Mouse (Mus musculus) limb, embryonic 15.5 days (tissue): ENCODE results near the gene Olfr1509. TPM values are rescaled to one million over a fixed set of nuclear protein-coding genes. Genes with fewer than 3 reads are reported as not detected.

Experiments used
- polyA plus RNA-seq: library from polyadenylated mRNA; unstranded; fragments of >200 nt; fragmentation: Nextera tagmentation; extraction: Ambion mirVana; gene quantifications from 2 replicates; pipeline ENCODE4 v1.2.1, GENCODE M21; 2015

The Olfr1509 gene
- polyA plus RNA-seq, 1 experiment from 2014 or later: not detected

Other genes with a start within 250 kb of the Olfr1509 start
- 47.4 and 51.4 TPM in 2 replicates for gene Supt16, start 245.6 kb upstream of the Olfr1509 start, polyA plus RNA-seq
- 27.5 and 31.9 TPM in 2 replicates for gene Chd8, start 185.2 kb upstream of the Olfr1509 start, polyA plus RNA-seq
- gene Tox4, start 163.8 kb upstream of the Olfr1509 start, polyA plus RNA-seq: 41.8 and 45.8 TPM in 2 replicates
- gene Rab2b, start 163.4 kb upstream of the Olfr1509 start, polyA plus RNA-seq: 24.0 and 25.0 TPM in 2 replicates
- gene Mettl3, start 137.9 kb upstream of the Olfr1509 start, polyA plus RNA-seq: 36.6 and 41.6 TPM in 2 replicates
- 13.3 and 15.2 TPM in 2 replicates for gene Sall2, start 114.2 kb upstream of the Olfr1509 start, polyA plus RNA-seq
- gene Olfr1513, start 86.6 kb upstream of the Olfr1509 start, polyA plus RNA-seq: not detected in 2 replicates
- not detected in 2 replicates for gene Olfr1512, start 63.8 kb upstream of the Olfr1509 start, polyA plus RNA-seq
- not detected in 2 replicates for gene Olfr1511, start 45.6 kb upstream of the Olfr1509 start, polyA plus RNA-seq
- not detected in 2 replicates for gene Olfr1510, start 28.6 kb upstream of the Olfr1509 start, polyA plus RNA-seq
- gene Olfr1508, start 24.5 kb downstream of the Olfr1509 start, polyA plus RNA-seq: not detected in 2 replicates
- gene Olfr1507, start 52.8 kb downstream of the Olfr1509 start, polyA plus RNA-seq: 0.37 TPM in 1 of 2 replicates, not detected in the other